Mouse (Mus musculus) liver, postnatal 0 days (tissue): Measurements from ENCODE around the gene Dusp12.

ENCODE experiments used
- CTCF ChIP-seq: sonication (generic); IDR thresholded peaks from 2 replicates; pipeline ENCODE4 v1.5.1; 2016; ENCODE audit warnings: antibody characterized with exemption, low read depth
- EP300 ChIP-seq: IDR thresholded peaks from 2 replicates; pipeline ENCODE4 v1.6.1; 2016; ENCODE audit warnings: antibody characterized with exemption, low read depth, mild to moderate bottlenecking

DNA sequence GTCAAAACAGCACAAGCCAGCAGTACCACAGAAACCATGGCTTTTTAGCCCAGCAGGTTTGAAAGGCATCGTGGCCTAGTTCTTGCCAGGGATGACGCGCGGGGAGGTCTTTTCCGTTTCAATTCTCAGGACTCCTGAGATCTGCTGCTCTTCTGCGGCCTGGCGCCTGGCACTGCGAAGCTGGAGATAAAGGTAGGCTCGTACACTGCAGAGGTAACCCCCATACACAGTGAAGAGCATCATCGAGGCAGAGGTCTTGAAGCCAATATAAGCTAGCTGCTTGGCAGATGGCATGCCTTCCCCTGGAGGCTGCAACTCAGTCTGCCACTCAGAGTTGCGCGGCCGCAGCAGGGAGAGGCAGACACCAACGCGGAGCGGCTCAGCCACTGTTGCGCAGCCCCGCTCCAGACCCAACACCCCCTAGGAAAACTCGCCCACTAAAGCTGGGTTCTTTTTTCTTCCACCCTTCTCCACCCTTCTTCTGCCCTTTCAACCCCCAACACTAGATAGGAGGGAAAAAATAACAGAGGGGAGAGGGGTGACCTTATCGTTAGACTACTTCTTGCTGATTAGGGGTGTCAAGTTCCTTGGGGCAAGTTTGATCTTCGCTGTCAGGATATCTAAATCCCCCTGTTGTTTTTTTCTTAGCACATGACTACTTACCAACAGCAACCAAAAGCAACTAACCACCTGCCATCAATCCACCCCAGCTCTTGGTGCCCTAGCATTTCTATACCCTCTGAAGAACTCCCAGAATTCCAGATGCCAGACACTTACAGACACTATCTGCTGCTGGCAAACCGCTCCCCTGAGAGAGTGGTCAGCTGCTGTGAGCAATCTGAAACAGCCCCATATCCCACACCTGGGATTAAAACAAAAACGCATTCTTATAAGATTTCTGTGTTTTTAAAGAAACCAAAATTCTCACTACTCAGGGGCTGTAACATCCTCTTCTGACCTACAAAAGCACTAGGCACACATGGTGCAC is 34.4 kb downstream of the Dusp12 start:
- TF ChIP-seq CTCF (no peak), EP300 (no peak)
